Mouse (Mus musculus) olfactory bulb, adult 2 months (tissue): Measurements from ENCODE around the gene Smoc1.

ENCODE experiments used
- CTCF ChIP-seq: fragments of 200-500 bp; IDR thresholded peaks from 2 replicates; pipeline ENCODE4 v1.5.1; 2012; ENCODE audit warnings: low read depth, mild to moderate bottlenecking, low read length, moderate library complexity; ENCODE audit not compliant: insufficient read depth
- POLR2A ChIP-seq: fragments of 200-500 bp; IDR thresholded peaks from 2 replicates; pipeline ENCODE4 v1.6.1; 2012; ENCODE audit warnings: mild to moderate bottlenecking, low read depth, low read length, moderate library complexity; ENCODE audit not compliant: insufficient read depth

DNA sequence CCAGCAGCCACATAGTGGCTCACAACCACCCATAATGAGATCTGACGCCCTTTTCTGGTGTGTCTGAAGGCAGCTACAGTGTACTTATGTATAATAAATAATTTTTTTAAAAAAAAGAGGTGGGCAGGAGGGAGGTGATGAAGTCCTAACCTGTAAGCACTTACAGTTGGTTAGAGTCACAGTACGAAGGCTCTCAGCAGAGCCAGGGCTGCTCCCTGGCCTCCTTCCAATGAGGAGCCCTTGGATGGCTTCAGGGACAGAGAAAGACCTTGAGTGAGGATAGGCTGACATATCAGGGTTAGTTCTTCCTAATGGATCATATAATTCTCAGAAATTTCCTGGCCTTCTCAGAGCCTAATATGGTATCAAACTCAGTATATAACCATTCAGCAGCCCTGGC is 134.7 kb downstream of the Smoc1 start:
- TF ChIP-seq POLR2A: no peak
- TF ChIP-seq CTCF: no peak
